Mouse (Mus musculus) liver, embryonic 14.5 days (tissue): ENCODE data around the gene Trim16. TPM values are rescaled to one million over a fixed set of nuclear protein-coding genes. Genes with fewer than 3 reads are reported as not detected.

Experiments used
- ATAC-seq: fragments of 200-750 bp; cut with Nextera tagmentation; 2 replicates; pipeline ENCODE4 v1.8.0; 2017; ENCODE audit warnings: moderate number of reproducible peaks, mild to moderate bottlenecking, moderate library complexity; ENCODE audit not compliant: insufficient read depth
- DNase-seq, 3 experiments: peaks; one replicate each; pipeline ENCODE4 v3.0.0-alpha.2; 2012 to 2013; ENCODE audit warnings: low read depth in 3 of 3, low spot score in 3 of 3
- H3K27ac ChIP-seq: fragments of 300-500 bp; sonication (generic); 2 replicates; pipeline ENCODE4 v1.5.1; 2014; ENCODE audit warnings: moderate library complexity, mild to moderate bottlenecking, control low read depth, inconsistent platforms
- H3K27me3 ChIP-seq: fragments of 300-500 bp; sonication (generic); 2 replicates; pipeline ENCODE4 v1.6.1; 2014; ENCODE audit warnings: mild to moderate bottlenecking, low read length, moderate library complexity; ENCODE audit not compliant: control insufficient read depth, insufficient read depth
- H3K36me3 ChIP-seq: fragments of 300-500 bp; sonication (generic); replicated peaks from 2 replicates; pipeline ENCODE4 v1.6.1; 2014; ENCODE audit warnings: low read depth; ENCODE audit not compliant: control insufficient read depth, insufficient read depth
- H3K4me1 ChIP-seq, 2 experiments: fragments of 200-500 bp in 1 of 2; fragments of 300-500 bp in 1 of 2; sonication (generic) in 1 of 2; replicated peaks; 2 replicates each; pipeline ENCODE4 v1.6.1; 2012 to 2014; ENCODE audit warnings: antibody characterized with exemption in 1 of 2, inconsistent platforms in 1 of 2, low read length in 1 of 2; ENCODE audit not compliant: control insufficient read depth in 2 of 2, insufficient read depth in 2 of 2
- H3K4me2 ChIP-seq: fragments of 300-500 bp; sonication (generic); 2 replicates; pipeline ENCODE4 v1.6.1; 2014; ENCODE audit warnings: low read depth, mild to moderate bottlenecking, control low read depth, moderate library complexity
- H3K4me3 ChIP-seq, 2 experiments: fragments of 200-500 bp in 1 of 2; fragments of 300-500 bp in 1 of 2; sonication (generic) in 1 of 2; 2 replicates each; pipeline ENCODE4 v1.5.1; 2012 to 2014; ENCODE audit warnings: low read depth in 2 of 2, low read length in 2 of 2, mild to moderate bottlenecking in 2 of 2, control low read depth in 1 of 2, inconsistent platforms in 1 of 2, moderate library complexity in 1 of 2; ENCODE audit not compliant: insufficient read depth in 1 of 2
- H3K9ac ChIP-seq: fragments of 300-500 bp; sonication (generic); replicated peaks from 2 replicates; pipeline ENCODE4 v1.6.1; 2014; ENCODE audit warnings: mild to moderate bottlenecking, control low read depth, moderate library complexity
- H3K9me3 ChIP-seq: fragments of 300-500 bp; sonication (generic); 2 replicates; pipeline ENCODE4 v1.6.1; 2016; ENCODE audit warnings: low read length, mixed read lengths; ENCODE audit not compliant: control insufficient read depth
- CTCF ChIP-seq: IDR thresholded peaks from 2 replicates; pipeline ENCODE4 v1.5.1; 2016; ENCODE audit warnings: antibody characterized with exemption, low read depth, control low read depth
- EP300 ChIP-seq: IDR thresholded peaks from 2 replicates; pipeline ENCODE4 v1.6.1; 2016; ENCODE audit warnings: antibody characterized with exemption, low read depth
- WGBS: fragments of 180-500 bp; shearing (Covaris S2); extraction: QIAGEN DNeasy Blood & Tissue Kit; methylation state at CpG from one replicate; pipeline ENCODE4 v1.1.7; 2014; ENCODE audit not compliant: insufficient replicate concordance; 5-methylcytosine and 5-hydroxymethylcytosine counted together
- polyA plus RNA-seq, 2 experiments: library from polyadenylated mRNA; depleted of rRNA in 1 of 2; stranded (reverse) in 1 of 2; unstranded in 1 of 2; fragments of >200 nt; fragmentation: Nextera tagmentation in 1 of 2; extraction: Ambion mirVana in 1 of 2; gene quantifications; 2 replicates each; pipeline versions ENCODE4 v1.2.1 to v1.2.3; 2012 to 2014

Trim16 gene
- polyA plus RNA-seq, 2 experiments = 0.39 to 0.43 TPM

DNA sequence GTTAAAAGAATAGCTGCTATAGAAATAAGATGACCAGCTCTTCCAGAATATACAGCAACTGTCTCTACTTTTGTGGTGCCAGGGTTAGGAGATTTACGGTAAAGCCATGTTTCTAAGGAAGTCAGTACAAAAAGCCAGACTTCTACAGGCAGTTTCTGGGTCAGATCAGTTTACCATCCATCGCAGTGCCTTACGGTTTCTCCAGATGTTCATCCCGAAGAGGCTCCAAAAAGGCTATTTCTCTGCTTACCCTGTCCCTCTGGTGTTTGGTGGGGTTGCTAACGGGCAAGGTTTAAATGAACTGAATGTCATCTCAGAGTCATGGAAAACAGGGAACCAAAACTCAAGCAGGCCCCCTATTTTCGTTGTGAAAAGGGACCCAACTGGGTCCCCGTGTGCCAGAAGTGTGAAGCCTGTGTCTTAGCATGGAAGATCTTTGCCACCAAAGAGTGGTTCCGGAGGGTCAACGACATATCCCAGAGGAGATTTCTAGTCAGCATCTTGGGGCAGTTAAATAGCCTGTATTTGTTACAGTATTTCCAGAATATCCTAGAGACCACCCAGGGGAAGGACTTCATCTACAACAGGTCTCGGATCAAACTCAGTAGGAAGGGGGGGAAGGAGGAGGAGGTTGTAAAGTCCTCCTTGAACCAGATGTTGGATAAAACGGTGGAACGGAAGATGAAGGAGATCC lies 27.1 kb downstream of the Trim16 start, which contains the start of gene Fbxw10:
Gene Fbxw10 (plus strand): TSS at position 109 of the 694 bp plus-strand sequence.
- Histone ChIP-seq H3K27me3 (no peaks in the 10 kb centered on the region), H3K4me3 (no peak within 1 kb of the TSS), H3K4me2 (peak within 1 kb of the TSS; percentile 30; the same call in 1 of the 2 replicates), H3K36me3 (no peaks in the 10 kb centered on the region), H3K9ac (no peak within 1 kb of the TSS), H3K9me3 (no peaks in the 10 kb centered on the region), H3K4me1 (peaks cover 0 to 13% of the 10 kb centered on the region in 2 experiments; a peak in 3 of 4 replicates), H3K27ac (no peak within 1 kb of the TSS)
- WGBS = 27% methylated on average over 12 of the region's 12 CpGs
- no peak for DNase-seq
- ATAC-seq = no peak
- no peak for TF ChIP-seq EP300
- no peak for TF ChIP-seq CTCF

DNA sequence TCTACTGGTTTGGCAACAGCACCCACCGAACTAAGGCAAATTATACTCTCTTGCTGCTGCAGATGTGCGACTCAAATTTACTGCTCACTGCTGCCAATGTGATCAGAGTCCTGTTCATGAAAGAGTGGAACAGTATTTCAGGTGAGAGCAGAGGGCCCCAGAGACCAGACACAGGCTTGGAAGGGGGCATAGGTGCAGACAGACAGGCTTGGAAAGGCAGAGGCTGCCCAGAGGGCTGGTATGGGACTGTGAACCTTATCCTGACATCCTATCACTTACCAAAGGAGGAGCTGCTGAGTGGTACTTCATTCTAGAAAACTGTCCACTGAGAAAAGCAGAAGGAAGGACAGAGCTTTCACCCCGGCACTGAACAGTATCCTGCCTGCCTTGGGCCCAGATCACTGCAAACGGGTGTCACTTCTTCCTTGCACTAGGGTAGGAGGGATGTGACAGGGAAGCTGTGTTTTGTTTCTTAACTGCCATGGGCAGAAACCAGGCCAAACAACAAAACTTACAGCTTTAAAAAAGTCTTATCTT lies 27.7 kb downstream of the Trim16 start:
- Histone ChIP-seq H3K9ac (no peak overlapping the region), H3K4me2 (no peak overlapping the region; the same call in 1 of the 2 replicates), H3K9me3 (no peaks in the 10 kb centered on the region), H3K4me1 (peaks cover 0 to 15% of the 10 kb centered on the region in 2 experiments; a peak in 3 of 4 replicates), H3K27ac (no peak overlapping the region), H3K27me3 (no peaks in the 10 kb centered on the region), H3K36me3 (no peaks in the 10 kb centered on the region), H3K4me3 (no peak overlapping the region)
- TF ChIP-seq CTCF = no peak
- no peak for TF ChIP-seq EP300
- no peak for DNase-seq
- WGBS = 34% methylated on average over 4 of the region's 4 CpGs
- no peak for ATAC-seq

DNA sequence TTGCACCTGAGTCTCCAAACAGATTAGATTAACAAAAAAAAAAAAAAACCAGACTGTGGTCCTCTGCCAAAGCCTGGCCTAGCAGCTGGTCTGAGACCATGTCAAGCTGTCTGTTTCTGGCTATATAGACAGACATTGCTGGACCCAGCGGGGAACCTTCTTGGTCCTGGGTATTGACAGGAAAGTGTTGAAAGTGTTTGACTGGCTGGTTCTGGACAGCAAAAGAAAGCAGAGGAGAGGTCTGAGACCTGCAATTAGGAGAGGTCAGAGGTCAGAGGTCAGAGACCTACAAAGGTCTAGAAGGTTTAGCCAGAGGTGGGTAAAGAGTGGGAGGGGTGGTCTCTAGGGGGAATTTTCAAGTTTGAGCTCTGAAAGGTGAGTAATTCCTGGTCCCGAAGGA lies 28.3 kb downstream of the Trim16 start:
- Histone ChIP-seq H3K4me1 (peaks cover 5 to 20% of the 10 kb centered on the region in 2 experiments), H3K4me2 (no peak overlapping the region), H3K27ac (no peak overlapping the region), H3K27me3 (no peaks in the 10 kb centered on the region), H3K9me3 (no peaks in the 10 kb centered on the region), H3K36me3 (no peaks in the 10 kb centered on the region), H3K9ac (no peak overlapping the region), H3K4me3 (no peak overlapping the region)
- 61% methylated on average over 2 of the region's 2 CpGs for WGBS
- DNase-seq (no peak), ATAC-seq (no peak)
- TF ChIP-seq CTCF = no peak
- TF ChIP-seq EP300 = no peak

DNA sequence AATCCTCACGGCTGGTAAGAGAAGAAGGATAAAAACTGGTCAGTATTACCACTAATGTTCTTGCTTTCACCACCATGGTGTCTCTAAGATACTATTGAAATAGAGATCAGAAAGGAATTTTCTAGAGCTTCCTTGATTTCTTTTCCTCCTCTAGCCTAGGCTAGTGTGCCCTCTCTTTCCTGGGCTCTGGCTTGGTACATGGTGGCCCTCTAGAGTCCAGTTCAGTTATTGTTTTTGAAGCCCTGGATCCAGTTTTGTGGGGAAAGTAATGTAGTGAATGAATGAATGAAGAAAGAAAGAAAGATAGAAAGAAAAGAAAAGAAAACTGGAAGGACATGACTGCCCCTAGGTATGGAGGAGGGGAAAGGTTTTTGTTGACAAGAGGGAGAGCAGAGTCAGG lies 31.2 kb downstream of the Trim16 start:
- 35% methylated on average over 1 of the region's 1 CpGs for WGBS
- H3K9ac ChIP-seq = no peak overlapping the region
- no peaks in the 10 kb centered on the region for H3K36me3 ChIP-seq
- no peak overlapping the region for H3K4me3 ChIP-seq
- ATAC-seq = no peak
- H3K9me3 ChIP-seq = no peaks in the 10 kb centered on the region
- H3K27me3 ChIP-seq = no peaks in the 10 kb centered on the region
- H3K4me1 ChIP-seq = peaks cover 14 to 21% of the 10 kb centered on the region in 2 experiments
- no peak overlapping the region for H3K4me2 ChIP-seq
- DNase-seq = no peak
- TF ChIP-seq CTCF (peak; percentile 48), EP300 (no peak)
- H3K27ac ChIP-seq = no peak overlapping the region

DNA sequence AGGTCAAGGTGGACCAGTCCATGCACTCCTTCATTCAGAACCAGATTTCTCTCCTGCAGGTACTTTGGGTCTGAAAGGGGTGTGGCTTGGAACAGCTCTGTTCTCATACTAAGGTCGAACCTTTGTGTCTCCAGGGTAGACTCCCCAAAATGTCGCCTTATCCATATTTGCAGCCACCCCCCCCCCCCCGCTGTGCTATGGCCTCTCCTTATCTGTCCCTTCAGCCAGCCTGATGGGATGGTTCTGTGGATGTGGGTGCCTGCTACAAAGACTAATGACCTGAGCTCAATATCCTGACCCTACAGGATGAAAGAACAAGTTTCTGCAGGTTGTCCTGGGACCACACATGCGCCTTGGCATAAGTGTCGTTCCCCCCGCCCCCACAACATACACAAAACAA lies 33.3 kb downstream of the Trim16 start:
- Histone ChIP-seq H3K27me3 (no peaks in the 10 kb centered on the region), H3K27ac (no peak overlapping the region), H3K4me3 (no peak overlapping the region), H3K4me2 (peak overlapping the region; percentile 41), H3K36me3 (no peaks in the 10 kb centered on the region), H3K4me1 (peaks cover 14 to 15% of the 10 kb centered on the region in 2 experiments), H3K9me3 (no peaks in the 10 kb centered on the region), H3K9ac (no peak overlapping the region)
- 41% methylated on average over 6 of the region's 6 CpGs for WGBS
- TF ChIP-seq CTCF (no peak), EP300 (peak; percentile 71)
- DNase-seq = peak in 1 of 3 experiments; percentile 29
- peak; percentile 93 for ATAC-seq
